Mouse (Mus musculus) mouse trophoblast stem cell (cell line): ENCODE data around the gene Actr5.

Experiments
- in situ Hi-C, 2 experiments: fragments of 300-500 bp; cut with MseI, MboI; formaldehyde crosslinking; loops; 2 replicates in 1 of 2; 3 replicates in 1 of 2; pipeline ENCODE4 v1.15.1; 2025

Gene Actr5

GRCm38 (mm10) chr2:158624718-158625222 is at the start of gene Actr5:
Gene Actr5 (plus strand): TSS chr2:158624888.
- in situ Hi-C loops, result loop anchor here in 1 of 2 experiments (5.0 kb wide), 1 partner anchor 77 kb away; no protein-coding TSS in a partner anchor

DNA sequence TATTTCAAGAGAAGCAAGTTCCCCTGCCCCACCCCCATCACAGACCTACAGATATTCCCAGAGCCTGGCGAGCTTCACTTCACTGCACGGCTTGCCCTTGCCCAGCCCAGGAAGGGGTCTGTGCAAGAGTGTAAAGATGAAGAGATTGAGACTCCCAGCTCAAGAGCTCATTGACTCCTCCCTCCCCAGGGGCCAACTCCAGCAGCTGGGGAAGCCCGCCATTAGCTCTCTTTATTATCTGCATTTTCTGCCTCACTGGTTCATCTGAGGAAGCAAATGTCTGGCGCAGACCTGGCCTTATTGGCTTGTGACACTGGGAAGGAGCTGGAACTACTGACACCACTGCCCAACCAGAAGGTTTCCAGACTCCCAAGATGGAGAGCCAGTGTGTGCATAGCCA is 44.7 kb upstream of the Actr5 start:
- in situ Hi-C loops, result no loop called here

- in situ Hi-C loops, result no loop called here
These were observed 39.9 kb upstream of the Actr5 start for GRCm38 (mm10) chr2:158584621-158585358.

DNA sequence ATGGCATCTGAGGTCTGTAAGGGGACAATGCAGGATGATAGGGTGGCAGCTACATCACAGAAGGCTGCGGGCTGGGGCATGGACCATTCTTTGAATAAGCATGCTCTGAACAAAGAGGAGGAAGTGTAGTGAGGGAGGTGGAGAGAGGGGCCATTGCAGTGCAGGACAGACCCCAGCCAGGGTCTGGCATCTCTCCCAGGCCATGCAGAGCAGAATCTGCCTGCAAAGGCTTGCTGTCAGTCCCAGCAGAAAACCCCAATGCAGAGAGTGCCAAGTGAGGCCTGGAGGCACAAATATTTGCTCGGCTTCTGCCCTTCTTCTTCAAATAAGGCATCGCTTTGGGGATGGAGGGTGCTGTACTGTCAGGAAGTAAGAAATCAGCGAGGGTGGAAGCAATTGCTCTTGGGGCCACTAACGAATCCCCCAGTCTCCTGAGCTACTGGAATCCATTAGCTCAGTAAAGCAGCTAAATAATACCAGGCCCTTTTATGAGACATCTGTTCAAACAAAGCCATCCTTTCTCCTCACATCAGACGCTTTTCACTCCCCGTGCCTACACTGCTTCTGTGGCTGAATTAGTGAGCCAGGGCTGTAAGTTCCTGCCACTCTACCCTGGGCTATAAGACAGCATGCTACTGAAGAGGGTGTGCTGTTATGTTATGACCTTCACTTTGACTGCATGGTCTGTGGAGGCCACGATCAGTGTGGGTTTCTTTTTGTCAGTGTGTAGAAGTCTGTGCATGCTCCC is 36.0 kb upstream of the Actr5 start:
- in situ Hi-C loops, result no loop called here

GRCm38 (mm10) chr2:158590495-158590894 is 34.2 kb upstream of the Actr5 start:
- in situ Hi-C loops, result no loop called here

- in situ Hi-C loops, result no loop called here
These were observed 33.4 kb upstream of the Actr5 start for GRCm38 (mm10) chr2:158591286-158591685.

GRCm38 (mm10) chr2:158593371-158593770 is 31.3 kb upstream of the Actr5 start:
- in situ Hi-C loops, result no loop called here

GRCm38 (mm10) chr2:158595103-158595502 is 29.6 kb upstream of the Actr5 start:
- in situ Hi-C loops, result no loop called here

GRCm38 (mm10) chr2:158595577-158595976 is 29.1 kb upstream of the Actr5 start:
- in situ Hi-C loops, result no loop called here

GRCm38 (mm10) chr2:158596803-158597202 is 27.9 kb upstream of the Actr5 start:
- in situ Hi-C loops, result no loop called here

GRCm38 (mm10) chr2:158600517-158600916 is 24.2 kb upstream of the Actr5 start:
- in situ Hi-C loops, result no loop called here

DNA sequence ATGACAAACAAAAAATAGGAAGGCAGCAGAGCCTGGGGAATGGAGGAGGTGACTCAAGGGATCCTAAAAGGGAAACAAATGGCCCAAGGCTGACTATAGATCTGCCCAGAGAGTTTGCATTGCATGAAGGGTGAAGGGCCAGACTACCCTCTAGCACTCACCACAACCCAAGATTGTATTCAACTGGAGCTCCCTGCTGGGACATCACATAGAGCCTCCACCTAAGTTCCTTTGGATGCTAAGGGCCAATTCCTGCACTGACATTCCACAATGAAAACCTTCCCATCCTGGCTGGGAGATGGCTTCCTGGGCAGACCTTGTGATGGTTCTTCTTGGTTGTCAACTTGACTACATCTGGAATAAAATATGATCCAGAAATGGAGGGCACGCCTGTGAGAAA is 23.4 kb upstream of the Actr5 start:
- in situ Hi-C loops, result no loop called here

DNA sequence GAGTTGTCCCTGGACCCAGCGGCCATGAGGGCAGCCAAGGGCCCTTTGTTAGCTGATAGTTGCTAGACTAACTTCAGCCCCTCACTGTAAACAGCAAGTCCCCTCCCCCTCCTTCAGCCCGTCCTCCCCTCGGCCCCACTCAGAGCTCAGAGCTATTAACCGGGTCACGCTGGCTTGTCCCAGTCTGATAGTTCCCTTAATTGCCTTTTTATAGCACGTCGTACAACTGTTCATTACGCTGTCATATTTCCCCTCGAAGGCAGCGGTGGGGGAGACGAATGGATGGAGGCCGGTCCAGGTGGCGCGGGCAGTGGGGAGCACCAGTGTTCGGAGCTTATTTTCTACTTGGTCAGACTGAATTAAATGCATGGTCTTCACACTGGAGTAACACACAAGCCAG is 22.0 kb upstream of the Actr5 start:
- in situ Hi-C loops, result no loop called here

DNA sequence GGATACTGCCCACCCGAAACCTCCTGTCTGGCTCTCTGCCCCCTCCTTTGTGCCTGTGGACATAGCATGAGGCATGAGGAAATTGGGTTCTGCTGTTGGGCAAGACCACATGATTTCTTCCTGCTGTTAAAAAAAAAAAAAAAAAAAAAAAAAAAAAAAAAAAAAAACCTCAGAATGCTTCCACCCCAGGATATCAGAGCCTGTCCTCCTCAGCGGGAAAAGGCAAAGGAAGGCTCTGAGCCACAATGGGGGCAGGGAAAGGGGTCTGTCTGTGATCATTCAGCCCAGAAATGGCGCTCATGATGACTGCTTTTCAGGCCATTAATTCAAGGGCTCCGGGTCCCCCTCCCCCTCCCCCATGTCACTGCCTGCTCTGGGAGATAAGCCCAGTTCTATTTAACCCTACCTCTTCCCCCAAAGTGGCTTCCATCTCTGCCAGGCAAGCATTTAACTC is 18.1 kb upstream of the Actr5 start:
- in situ Hi-C loops, result no loop called here

GRCm38 (mm10) chr2:158609681-158610080 is 15.0 kb upstream of the Actr5 start:
- in situ Hi-C loops, result no loop called here

- in situ Hi-C loops, result no loop called here
These were observed 14.0 kb upstream of the Actr5 start, which contains the start of gene Slc32a1 for GRCm38 (mm10) chr2:158610488-158611325. Gene Slc32a1 (plus strand): TSS chr2:158610767.

DNA sequence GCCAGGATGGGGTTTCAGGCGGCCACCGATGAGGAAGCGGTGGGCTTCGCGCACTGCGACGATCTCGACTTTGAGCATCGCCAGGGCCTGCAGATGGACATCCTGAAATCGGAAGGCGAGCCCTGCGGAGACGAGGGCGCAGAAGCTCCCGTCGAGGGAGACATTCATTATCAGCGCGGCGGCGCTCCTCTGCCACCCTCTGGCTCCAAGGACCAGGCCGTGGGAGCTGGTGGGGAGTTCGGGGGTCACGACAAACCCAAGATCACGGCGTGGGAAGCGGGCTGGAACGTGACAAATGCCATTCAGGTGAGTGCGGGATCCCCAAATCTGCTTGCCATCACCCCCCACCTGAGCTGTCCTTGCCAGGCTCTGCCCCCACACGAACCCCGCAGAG is 13.4 kb upstream of the Actr5 start:
- in situ Hi-C loops, result no loop called here

DNA sequence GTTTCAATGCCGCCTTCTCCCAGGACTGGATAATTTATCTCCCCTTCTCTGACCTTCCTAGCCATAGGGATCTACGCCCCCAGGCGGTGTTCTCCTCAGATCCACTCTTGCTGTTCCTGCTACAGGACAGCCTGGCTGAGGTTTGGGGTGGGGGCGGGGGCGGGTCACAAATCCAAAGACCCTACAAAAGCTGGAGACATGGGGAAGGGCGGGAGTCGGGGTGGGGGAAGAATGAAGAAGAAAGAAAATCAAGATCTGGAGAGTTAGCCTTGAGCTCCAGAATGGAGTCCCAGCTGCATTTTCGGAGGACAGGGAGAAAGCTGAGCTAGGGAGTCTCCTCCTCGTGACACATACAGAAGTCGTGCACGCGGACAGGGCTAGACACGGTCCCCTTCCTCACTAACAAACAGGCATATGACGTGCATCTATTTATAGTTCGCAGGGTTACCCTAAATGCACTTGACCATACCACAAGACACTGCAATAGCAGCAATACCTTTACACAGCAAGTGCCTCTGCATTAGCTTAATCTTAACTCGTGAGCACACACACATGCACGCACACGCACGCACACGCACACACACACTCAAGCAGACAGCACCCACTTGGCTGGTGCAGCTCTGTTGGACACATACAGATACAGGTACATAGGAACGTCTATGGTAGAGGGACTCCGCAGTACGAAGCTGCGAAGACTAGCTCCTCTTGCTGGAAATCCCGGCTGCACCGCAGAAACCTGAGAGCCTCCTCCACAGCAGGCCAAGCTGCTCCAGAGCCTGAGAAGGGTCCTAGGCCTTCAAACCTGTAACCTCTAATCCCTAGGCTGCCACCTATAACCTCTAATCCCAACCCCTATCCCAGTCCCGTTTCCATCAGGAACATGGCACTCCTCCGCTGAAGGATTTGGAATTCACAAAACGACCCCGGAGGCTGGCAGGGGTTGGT is 12.7 kb upstream of the Actr5 start:
- in situ Hi-C loops, result no loop called here

DNA sequence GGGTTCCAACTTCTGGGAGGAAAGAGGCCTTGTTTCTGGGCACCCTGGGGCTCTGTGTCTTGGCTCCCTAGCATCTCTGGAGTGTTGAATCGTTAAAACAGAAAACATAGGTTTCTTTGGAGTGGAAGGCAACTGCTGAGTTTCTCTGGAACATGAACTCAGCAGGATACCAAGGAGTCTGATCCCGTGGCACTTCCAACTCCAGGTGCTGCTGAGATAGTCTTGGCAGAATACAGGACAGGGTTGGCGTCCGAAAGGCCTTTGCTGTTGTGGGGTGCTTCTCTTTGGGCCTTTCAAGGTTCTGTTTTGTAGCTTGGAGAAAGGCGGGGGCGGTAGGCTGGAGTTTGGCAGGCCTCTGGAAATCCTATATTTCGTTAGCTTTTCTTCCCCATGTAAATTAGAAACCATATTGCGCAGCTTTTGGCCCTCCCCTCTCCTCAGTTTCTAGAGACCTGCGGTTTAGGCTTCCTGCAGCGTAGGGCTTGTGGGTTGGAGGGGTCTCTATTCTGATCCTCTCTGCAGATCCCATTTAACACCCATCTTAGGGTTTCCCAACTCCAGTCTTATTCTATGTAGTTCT is 11.9 kb upstream of the Actr5 start:
- in situ Hi-C loops, result no loop called here
